ENCODE assay signal across 8 mouse cellular contexts in the genomic region with DNA sequence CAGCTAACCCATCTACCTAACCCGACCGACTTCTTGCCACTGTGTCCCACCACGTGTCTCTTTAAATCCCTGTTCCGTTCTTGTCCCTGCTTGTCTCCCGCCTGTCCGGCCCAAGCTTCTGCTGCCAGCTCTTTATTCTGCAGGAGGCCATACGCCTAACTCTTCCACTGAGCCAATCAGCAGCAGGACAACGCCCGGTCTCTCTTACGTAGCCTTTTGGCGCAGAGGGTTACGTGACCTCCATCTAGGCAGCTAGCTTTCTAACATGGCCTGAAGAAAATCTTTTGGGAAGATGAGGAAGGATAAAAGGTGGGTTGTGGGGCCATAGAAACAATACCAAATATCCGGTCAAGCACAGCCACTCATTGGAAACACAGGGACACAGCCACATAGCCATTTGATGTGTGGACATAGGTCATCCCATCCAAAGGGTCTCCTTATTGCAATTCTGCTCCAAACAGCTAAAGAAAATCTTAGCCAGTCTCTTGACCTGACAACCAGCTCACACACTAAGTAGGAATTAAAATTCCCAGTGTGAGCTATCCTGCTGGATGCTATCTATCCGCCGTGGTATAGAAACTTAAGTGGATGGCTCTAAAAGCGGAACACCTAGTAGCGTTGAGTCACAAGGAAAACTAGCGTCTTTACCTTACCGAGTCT. TPM values are rescaled to one million over a fixed set of nuclear protein-coding genes. Genes with fewer than 3 reads are reported as not detected.
DNase-seq lines count a peak whose midpoint lies in the region; ATAC-seq and TF ChIP-seq lines count a peak whose summit lies in the region.

No protein-coding gene starts in this region.

- DNase-seq in CH12.LX (ENCODE audit: extremely low read depth), result peak; percentile 90
- DNase-seq in c-Kit-positive CD71-positive TER-119-negative erythroid progenitor cells, embryonic 14.5 days (ENCODE audit: low read depth), result peak; percentile 78
- peak; percentile 93 for DNase-seq in heart, postnatal 0 days (ENCODE audit: low spot score)
- DNase-seq in kidney, postnatal 4 days, result peak; percentile 74 to 83
- DNase-seq in testis, postnatal 14 days (ENCODE audit: low spot score), result peak; percentile 75

- peak; percentile 67 for ATAC-seq in forebrain, embryonic 13.5 days
- peak; percentile 83 for ATAC-seq in heart, postnatal 0 days (ENCODE audit: insufficient read depth, low read depth)
- peak; percentile 75 for ATAC-seq in liver, embryonic 16.5 days (ENCODE audit: low read depth)
- ATAC-seq in neural tube, embryonic 13.5 days (ENCODE audit: low read depth), result peak; percentile 73

- H3K4me2 ChIP-seq in CH12.LX (ENCODE audit: insufficient read depth, low read depth, poor library complexity, severe bottlenecking), result peak overlapping the region; percentile 81
- H3K4me2 ChIP-seq in forebrain, embryonic 13.5 days, result peak overlapping the region; percentile 74
- H3K4me2 ChIP-seq in heart, postnatal 0 days (ENCODE audit: low read depth, low read length), result peak overlapping the region; percentile 76
- peak overlapping the region; percentile 70 for H3K4me2 ChIP-seq in liver, embryonic 16.5 days (ENCODE audit: low read depth, low read length)
- peak overlapping the region; percentile 83 for H3K4me2 ChIP-seq in neural tube, embryonic 13.5 days

- peak overlapping the region; percentile 85 for H3K9ac ChIP-seq in CH12.LX (ENCODE audit: insufficient read depth, low read depth)
- peak overlapping the region; percentile 86 for H3K9ac ChIP-seq in forebrain, embryonic 13.5 days
- peak overlapping the region; percentile 81 for H3K9ac ChIP-seq in heart, postnatal 0 days (replicated peaks; ENCODE audit: low read depth, low read length)
- H3K9ac ChIP-seq in liver, embryonic 16.5 days (ENCODE audit: low read depth, low read length), result peak overlapping the region; percentile 84
- H3K9ac ChIP-seq in neural tube, embryonic 13.5 days, result peak overlapping the region; percentile 90

- peaks cover 0 to 40% of the 10 kb centered on the region in 2 experiments; a peak in 3 of 4 replicates for H3K4me1 ChIP-seq in CH12.LX (ENCODE audit: control insufficient read depth in 1 of 2, insufficient read depth in 2 of 2)
- H3K4me1 ChIP-seq in forebrain, embryonic 13.5 days, result peaks cover 29% of the 10 kb centered on the region
- H3K4me1 ChIP-seq in heart, postnatal 0 days (ENCODE audit: control insufficient read depth, insufficient read depth), result peaks cover 14% of the 10 kb centered on the region; the same call in 1 of the 2 replicates
- peaks cover 38% of the 10 kb centered on the region for H3K4me1 ChIP-seq in liver, embryonic 16.5 days (ENCODE audit: control insufficient read depth, low read depth, low read length)
- H3K4me1 ChIP-seq in neural tube, embryonic 13.5 days (replicated peaks), result peaks cover 30% of the 10 kb centered on the region

- under 1% methylated on average over 19 of the region's 19 CpGs for WGBS in forebrain, embryonic 13.5 days
- WGBS in heart, postnatal 0 days, result under 1% methylated on average over 19 of the region's 19 CpGs
- 1% methylated on average over 19 of the region's 19 CpGs for WGBS in liver, embryonic 16.5 days (ENCODE audit: insufficient replicate concordance)
- 1% methylated on average over 19 of the region's 19 CpGs for WGBS in neural tube, embryonic 13.5 days

- in situ Hi-C loops in CH12.LX (cut with MboI; ENCODE audit: low pct_ligation_motif_present, low pct_unique_long_range_greater_than_20kb, low sequenced_read_pairs), result no loop called here

- H3K4me3 ChIP-seq in CH12.LX (replicated peaks in 1 of 3; ENCODE audit: low read depth in 2 of 3, low read length in 2 of 3, poor library complexity in 1 of 3), result peak overlapping the region; percentile 62 to 67 (median 63)
- H3K4me3 ChIP-seq in forebrain, embryonic 13.5 days, result peak overlapping the region; percentile 59
- peak overlapping the region; percentile 64 for H3K4me3 ChIP-seq in heart, postnatal 0 days (ENCODE audit: low read depth, low read length)
- H3K4me3 ChIP-seq in liver, embryonic 16.5 days (ENCODE audit: low read depth, low read length), result peak overlapping the region; percentile 68
- peak overlapping the region; percentile 61 for H3K4me3 ChIP-seq in neural tube, embryonic 13.5 days

- no peaks in the 10 kb centered on the region for H3K36me3 ChIP-seq in CH12.LX (replicated peaks in 1 of 2; ENCODE audit: control insufficient read depth in 1 of 2, insufficient read depth in 1 of 2, low read length in 1 of 2)
- no peaks in the 10 kb centered on the region for H3K36me3 ChIP-seq in forebrain, embryonic 13.5 days (ENCODE audit: poor library complexity, severe bottlenecking)
- no peaks in the 10 kb centered on the region for H3K36me3 ChIP-seq in heart, postnatal 0 days (replicated peaks; ENCODE audit: control insufficient read depth, insufficient read depth, low read length)
- no peaks in the 10 kb centered on the region for H3K36me3 ChIP-seq in liver, embryonic 16.5 days (ENCODE audit: control insufficient read depth, insufficient read depth)
- H3K36me3 ChIP-seq in neural tube, embryonic 13.5 days, result no peaks in the 10 kb centered on the region

- no peak for TF ChIP-seq EP300 in CH12.LX (IDR thresholded peaks at IDR 0.05; ENCODE audit: low read length)
- no peak for TF ChIP-seq EP300 in heart, postnatal 0 days (IDR thresholded peaks at IDR 0.05; ENCODE audit: low read depth)

- H3K27me3 ChIP-seq in CH12.LX (replicated peaks), result no peaks in the 10 kb centered on the region
- no peaks in the 10 kb centered on the region for H3K27me3 ChIP-seq in forebrain, embryonic 13.5 days
- H3K27me3 ChIP-seq in heart, postnatal 0 days (ENCODE audit: control insufficient read depth, insufficient read depth, low read length), result no peaks in the 10 kb centered on the region
- H3K27me3 ChIP-seq in liver, embryonic 16.5 days (ENCODE audit: control insufficient read depth, insufficient read depth, low read depth, low read length), result no peaks in the 10 kb centered on the region
- H3K27me3 ChIP-seq in neural tube, embryonic 13.5 days, result no peaks in the 10 kb centered on the region

- TF ChIP-seq POLR2A in CH12.LX (IDR thresholded peaks at IDR 0.05; ENCODE audit: low read depth, low read length), result peak; percentile 78

- TF ChIP-seq RAD21 in CH12.LX (IDR thresholded peaks at IDR 0.05; ENCODE audit: low read depth, low read length), result no peak

- H3K27ac ChIP-seq in CH12.LX (ENCODE audit: insufficient read depth, low read depth), result peak overlapping the region; percentile 98
- peak overlapping the region; percentile 98 for H3K27ac ChIP-seq in forebrain, embryonic 13.5 days
- H3K27ac ChIP-seq in heart, postnatal 0 days (ENCODE audit: low read depth), result peak overlapping the region; percentile 98
- peak overlapping the region; percentile 99 for H3K27ac ChIP-seq in liver, embryonic 16.5 days (ENCODE audit: low read length)
- H3K27ac ChIP-seq in neural tube, embryonic 13.5 days (replicated peaks), result peak overlapping the region; percentile 98

- TF ChIP-seq CTCF in CH12.LX (conservative IDR thresholded peaks at IDR 0.05 in 1 of 2, IDR thresholded peaks at IDR 0.05 in 1 of 2; ENCODE audit: low read depth in 2 of 2, low read length in 2 of 2), result no peak
- TF ChIP-seq CTCF in heart, postnatal 0 days (IDR thresholded peaks at IDR 0.05; ENCODE audit: low read depth), result no peak

- no peaks in the 10 kb centered on the region for H3K9me3 ChIP-seq in CH12.LX (replicated peaks; ENCODE audit: low read length)
- H3K9me3 ChIP-seq in forebrain, embryonic 13.5 days (replicated peaks), result no peaks in the 10 kb centered on the region
- no peaks in the 10 kb centered on the region for H3K9me3 ChIP-seq in heart, postnatal 0 days (replicated peaks; ENCODE audit: control insufficient read depth, low read length)
- H3K9me3 ChIP-seq in liver, embryonic 16.5 days (replicated peaks; ENCODE audit: control insufficient read depth, low read length), result no peaks in the 10 kb centered on the region
- H3K9me3 ChIP-seq in neural tube, embryonic 13.5 days, result no peaks in the 10 kb centered on the region

- dilution Hi-C loops in CH12.LX (cut with MboI; ENCODE audit: extremely low pct_ligation_motif_present, extremely low pct_unique_long_range_greater_than_20kb, low sequenced_read_pairs), result no loop called here

- H3K79me2 ChIP-seq in CH12.LX (replicated peaks; ENCODE audit: control insufficient read depth, extremely low read depth, insufficient read depth, poor library complexity, severe bottlenecking), result 0 out of 2 replicates have a peak, but pooled peaks cover 10% of the 10 kb centered on the region

RNA-seq across cellular contexts. Expression of a gene that starts 0.8 kb away (rescaled TPM):
- total RNA-seq in CH12.LX (2012; rRNA removed) (116 and 130 TPM in 2 replicates), CH12.LX (2014; rRNA removed) (1.0 and 2.5 TPM in 2 replicates)
- 0.20 and 0.91 TPM in 2 replicates for polyA plus RNA-seq in CH12.LX (2012; ENCODE audit: insufficient read length, low read depth)
- polyA plus RNA-seq in forebrain, embryonic 13.5 days (2015; fragmentation: Nextera tagmentation; extraction: Ambion mirVana), result 22.4 and 24.3 TPM in 2 replicates
- total RNA-seq in heart, postnatal 0 days (2014; rRNA removed; ENCODE audit: low replicate concordance), result 129 and 135 TPM in 2 replicates
- 5.4 and 5.9 TPM in 2 replicates for polyA plus RNA-seq in heart, postnatal 0 days (2015; fragmentation: Nextera tagmentation; extraction: Ambion mirVana)
- polyA plus RNA-seq in liver, embryonic 16.5 days (2015; fragmentation: Nextera tagmentation; extraction: Ambion mirVana), result 26.6 and 34.9 TPM in 2 replicates
- 3.3 and 3.5 TPM in 2 replicates for polyA plus RNA-seq in neural tube, embryonic 13.5 days (2015; fragmentation: Nextera tagmentation; extraction: Ambion mirVana)

RNA-seq across cellular contexts. Expression of a gene that starts 6.1 kb away (rescaled TPM):
- 1,287 and 1,421 TPM in 2 replicates for total RNA-seq in CH12.LX (2012; rRNA removed)
- total RNA-seq in CH12.LX (2014; rRNA removed), result 18.3 and 39.4 TPM in 2 replicates
- 7.2 and 12.1 TPM in 2 replicates for polyA plus RNA-seq in CH12.LX (2012; ENCODE audit: insufficient read length, low read depth)
- 105 and 122 TPM in 2 replicates for polyA plus RNA-seq in forebrain, embryonic 13.5 days (2015; fragmentation: Nextera tagmentation; extraction: Ambion mirVana)
- total RNA-seq in heart, postnatal 0 days (2014; rRNA removed; ENCODE audit: low replicate concordance), result 1,066 and 1,627 TPM in 2 replicates
- 13.1 and 16.2 TPM in 2 replicates for polyA plus RNA-seq in heart, postnatal 0 days (2015; fragmentation: Nextera tagmentation; extraction: Ambion mirVana)
- 78.4 and 87.8 TPM in 2 replicates for polyA plus RNA-seq in liver, embryonic 16.5 days (2015; fragmentation: Nextera tagmentation; extraction: Ambion mirVana)
- polyA plus RNA-seq in neural tube, embryonic 13.5 days (2015; fragmentation: Nextera tagmentation; extraction: Ambion mirVana), result 13.1 and 17.8 TPM in 2 replicates

RNA-seq across cellular contexts. Expression of a gene that starts 7.2 kb away (rescaled TPM):
- total RNA-seq in CH12.LX (2012; rRNA removed), result 2,265 and 2,866 TPM in 2 replicates
- total RNA-seq in CH12.LX (2014; rRNA removed), result 36.0 and 51.9 TPM in 2 replicates
- polyA plus RNA-seq in CH12.LX (2012; ENCODE audit: insufficient read length, low read depth), result 1.6 and 4.1 TPM in 2 replicates
- polyA plus RNA-seq in forebrain, embryonic 13.5 days (2015; fragmentation: Nextera tagmentation; extraction: Ambion mirVana), result 16.0 and 19.8 TPM in 2 replicates
- total RNA-seq in heart, postnatal 0 days (2014; rRNA removed; ENCODE audit: low replicate concordance), result 225 and 283 TPM in 2 replicates
- polyA plus RNA-seq in heart, postnatal 0 days (2015; fragmentation: Nextera tagmentation; extraction: Ambion mirVana), result 0.59 and 1.7 TPM in 2 replicates
- polyA plus RNA-seq in liver, embryonic 16.5 days (2015; fragmentation: Nextera tagmentation; extraction: Ambion mirVana), result 17.9 and 25.9 TPM in 2 replicates
- polyA plus RNA-seq in neural tube, embryonic 13.5 days (2015; fragmentation: Nextera tagmentation; extraction: Ambion mirVana), result 2.1 and 2.7 TPM in 2 replicates

RNA-seq across cellular contexts. Expression of a gene that starts 15.9 kb away (rescaled TPM):
- 0.67 and 1.4 TPM in 2 replicates for total RNA-seq in CH12.LX (2012; rRNA removed)
- 1.2 and 1.4 TPM in 2 replicates for total RNA-seq in CH12.LX (2014; rRNA removed)
- polyA plus RNA-seq in CH12.LX (2012; ENCODE audit: insufficient read length, low read depth), result 0.33 and 0.34 TPM in 2 replicates
- 0.34 and 0.93 TPM in 2 replicates for polyA plus RNA-seq in forebrain, embryonic 13.5 days (2015; fragmentation: Nextera tagmentation; extraction: Ambion mirVana)
- total RNA-seq in heart, postnatal 0 days (2014; rRNA removed; ENCODE audit: low replicate concordance), result not detected in 2 replicates
- 0.19 and 0.41 TPM in 2 replicates for polyA plus RNA-seq in heart, postnatal 0 days (2015; fragmentation: Nextera tagmentation; extraction: Ambion mirVana)
- 4.3 and 4.9 TPM in 2 replicates for polyA plus RNA-seq in liver, embryonic 16.5 days (2015; fragmentation: Nextera tagmentation; extraction: Ambion mirVana)
- polyA plus RNA-seq in neural tube, embryonic 13.5 days (2015; fragmentation: Nextera tagmentation; extraction: Ambion mirVana), result 0.38 and 0.96 TPM in 2 replicates

RNA-seq across cellular contexts. Expression of a gene that starts 17.0 kb away (rescaled TPM):
- 1,248 and 1,515 TPM in 2 replicates for total RNA-seq in CH12.LX (2012; rRNA removed)
- total RNA-seq in CH12.LX (2014; rRNA removed), result 48.1 and 113 TPM in 2 replicates
- 0.64 and 0.98 TPM in 2 replicates for polyA plus RNA-seq in CH12.LX (2012; ENCODE audit: insufficient read length, low read depth)
- 46.4 and 48.0 TPM in 2 replicates for polyA plus RNA-seq in forebrain, embryonic 13.5 days (2015; fragmentation: Nextera tagmentation; extraction: Ambion mirVana)
- 1,660 and 2,559 TPM in 2 replicates for total RNA-seq in heart, postnatal 0 days (2014; rRNA removed; ENCODE audit: low replicate concordance)
- 22.0 and 24.6 TPM in 2 replicates for polyA plus RNA-seq in heart, postnatal 0 days (2015; fragmentation: Nextera tagmentation; extraction: Ambion mirVana)
- polyA plus RNA-seq in liver, embryonic 16.5 days (2015; fragmentation: Nextera tagmentation; extraction: Ambion mirVana), result 34.7 and 39.6 TPM in 2 replicates
- polyA plus RNA-seq in neural tube, embryonic 13.5 days (2015; fragmentation: Nextera tagmentation; extraction: Ambion mirVana), result 12.3 and 21.1 TPM in 2 replicates

Comparison
In these comparisons a context has a peak if more than half of its experiments do, and no peak if none do; other contexts are left out.
1. Peak in every context shown above with its lines: DNase-seq, ATAC-seq, H3K4me3 ChIP-seq and H3K27ac ChIP-seq.